Mouse (Mus musculus): ENCODE results near the gene Rhox4a. TPM values are rescaled to one million over a fixed set of nuclear protein-coding genes. Genes with fewer than 3 reads are reported as not detected.

The Rhox4a gene
- polyA plus RNA-seq (2021; fragmentation: Nextera tagmentation) = not detected in 2 replicates
- long read RNA-seq, experiment 1 = 0 reads
- long read RNA-seq, experiment 2 = 0 reads

DNA sequence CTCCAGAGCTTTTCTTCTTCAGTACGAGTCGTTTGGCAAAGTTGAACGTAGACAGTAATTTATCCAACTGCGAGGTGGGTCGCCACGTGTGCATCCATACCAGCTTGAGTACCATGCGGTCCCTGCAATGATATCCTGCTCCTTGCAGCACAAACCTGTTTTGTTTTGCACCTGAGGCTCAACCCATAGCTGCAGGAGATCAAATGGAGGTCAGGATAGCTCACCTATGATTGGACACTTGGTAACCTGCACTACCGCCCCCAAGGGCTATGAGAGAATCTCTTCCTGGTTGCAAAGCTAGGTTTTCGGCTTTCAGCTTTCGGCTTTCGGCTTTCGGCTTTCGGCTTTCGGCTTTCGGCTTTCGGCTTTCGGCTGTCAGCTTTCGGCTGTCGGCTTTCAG is at the start of gene Rhox4a:
Gene Rhox4a, plus strand, starts transcription at position 301 of the 400 bp plus-strand sequence.

GRCm38 (mm10) chrX:37222158-37222557 is 43.0 kb upstream of the Rhox4a start, which contains the start of gene Rhox1:
Gene Rhox1 (minus strand): TSS chrX:37222258.

GRCm38 (mm10) chrX:37244676-37245075 is 20.5 kb upstream of the Rhox4a start, which contains the start of gene Rhox2a:
Gene Rhox2a (plus strand): TSS chrX:37244976.

GRCm38 (mm10) chrX:37249619-37250018 is 15.5 kb upstream of the Rhox4a start, which contains the start of gene Rhox3a:
Gene Rhox3a (plus strand): TSS chrX:37249919.

Other genes starting within 250 kb of the Rhox4a start
- gene Sowahd, start 216.5 kb upstream of the Rhox4a start, polyA plus RNA-seq (2021; fragmentation: Nextera tagmentation) = not detected in 2 replicates
- gene Rpl39, start 179.9 kb upstream of the Rhox4a start, polyA plus RNA-seq (2021; fragmentation: Nextera tagmentation) = 1,190 and 1,219 TPM in 2 replicates
- gene Upf3b, start 155.0 kb upstream of the Rhox4a start, polyA plus RNA-seq (2021; fragmentation: Nextera tagmentation) = 9.2 and 10.0 TPM in 2 replicates
- 8.8 and 9.7 TPM in 2 replicates for gene Nkap, start 138.5 kb upstream of the Rhox4a start, polyA plus RNA-seq (2021; fragmentation: Nextera tagmentation)
- 0.26 and 0.53 TPM in 2 replicates for gene Akap14, start 96.5 kb upstream of the Rhox4a start, polyA plus RNA-seq (2021; fragmentation: Nextera tagmentation)
- gene Ndufa1, start 74.2 kb upstream of the Rhox4a start, polyA plus RNA-seq (2021; fragmentation: Nextera tagmentation) = 1,377 and 1,764 TPM in 2 replicates
- 13.3 and 15.8 TPM in 2 replicates for gene Rnf113a1, start 74.1 kb upstream of the Rhox4a start, polyA plus RNA-seq (2021; fragmentation: Nextera tagmentation)
- gene Gm9, start 54.3 kb upstream of the Rhox4a start, polyA plus RNA-seq (2021; fragmentation: Nextera tagmentation) = not detected in 2 replicates
- not detected in 2 replicates for gene Rhox1, start 43.1 kb upstream of the Rhox4a start, polyA plus RNA-seq (2021; fragmentation: Nextera tagmentation)
- gene Rhox2a, start 20.4 kb upstream of the Rhox4a start, polyA plus RNA-seq (2021; fragmentation: Nextera tagmentation) = not detected in 2 replicates
- gene Rhox3a, start 15.4 kb upstream of the Rhox4a start, polyA plus RNA-seq (2021; fragmentation: Nextera tagmentation) = not detected in 2 replicates
- gene Rhox3a2, start 114.7 kb downstream of the Rhox4a start, polyA plus RNA-seq (2021; fragmentation: Nextera tagmentation) = not detected in 2 replicates
- gene Rhox4a2, start 125.5 kb downstream of the Rhox4a start, polyA plus RNA-seq (2021; fragmentation: Nextera tagmentation) = not detected in 2 replicates
- not detected in 2 replicates for gene Rhox2b, start 146.7 kb downstream of the Rhox4a start, polyA plus RNA-seq (2021; fragmentation: Nextera tagmentation)
- gene Rhox4b, start 167.2 kb downstream of the Rhox4a start, polyA plus RNA-seq (2021; fragmentation: Nextera tagmentation) = not detected in 2 replicates
- gene Rhox2c, start 188.3 kb downstream of the Rhox4a start, polyA plus RNA-seq (2021; fragmentation: Nextera tagmentation) = not detected in 2 replicates
- gene Rhox3c, start 193.2 kb downstream of the Rhox4a start, polyA plus RNA-seq (2021; fragmentation: Nextera tagmentation) = not detected in 2 replicates
- gene Rhox4c, start 215.0 kb downstream of the Rhox4a start, polyA plus RNA-seq (2021; fragmentation: Nextera tagmentation) = not detected in 2 replicates
- gene Rhox2d, start 228.1 kb downstream of the Rhox4a start, polyA plus RNA-seq (2021; fragmentation: Nextera tagmentation) = not detected in 2 replicates
- not detected in 2 replicates for gene Rhox4d, start 249.0 kb downstream of the Rhox4a start, polyA plus RNA-seq (2021; fragmentation: Nextera tagmentation)